Mouse (Mus musculus) forebrain, embryonic 11.5 days (tissue): Measurements from ENCODE around the gene Olfr522. TPM values are rescaled to one million over a fixed set of nuclear protein-coding genes. Genes with fewer than 3 reads are reported as not detected.

ENCODE experiments used
- ATAC-seq: fragments of 200-750 bp; cut with Nextera tagmentation; replicated peaks from 2 replicates; pipeline ENCODE4 v1.8.0; 2017; ENCODE audit warnings: moderate TSS enrichment; ENCODE audit not compliant: low FRiP score
- DNase-seq: peaks from one replicate; pipeline ENCODE4 v3.0.0-alpha.2; 2017; ENCODE audit warnings: low spot score
- H3K27ac ChIP-seq: fragments of 300-500 bp; sonication (generic); 2 replicates; pipeline ENCODE4 v1.5.1; 2014; ENCODE audit warnings: low read depth, low read length
- H3K27me3 ChIP-seq: fragments of 300-500 bp; sonication (generic); 2 replicates; pipeline ENCODE4 v1.6.1; 2014; ENCODE audit warnings: mild to moderate bottlenecking, low read length, mixed read lengths; ENCODE audit not compliant: control insufficient read depth, insufficient read depth
- H3K36me3 ChIP-seq: fragments of 300-500 bp; sonication (generic); 2 replicates; pipeline ENCODE4 v1.6.1; 2014; ENCODE audit warnings: mild to moderate bottlenecking, low read length, moderate library complexity, mixed read lengths; ENCODE audit not compliant: control insufficient read depth, insufficient read depth
- H3K4me1 ChIP-seq: fragments of 300-500 bp; sonication (generic); replicated peaks from 2 replicates; pipeline ENCODE4 v1.6.1; 2014; ENCODE audit warnings: low read length, mixed read lengths; ENCODE audit not compliant: control insufficient read depth, insufficient read depth
- H3K4me2 ChIP-seq: fragments of 300-500 bp; sonication (generic); 2 replicates; pipeline ENCODE4 v1.6.1; 2014; ENCODE audit warnings: low read depth, mild to moderate bottlenecking, low read length, moderate library complexity, mixed read lengths; ENCODE audit not compliant: severe bottlenecking
- H3K4me3 ChIP-seq: fragments of 300-500 bp; sonication (generic); 2 replicates; pipeline ENCODE4 v1.5.1; 2014; ENCODE audit warnings: low read depth, low read length
- H3K9ac ChIP-seq: fragments of 300-500 bp; sonication (generic); 2 replicates; pipeline ENCODE4 v1.6.1; 2014; ENCODE audit warnings: low read length
- H3K9me3 ChIP-seq: fragments of 300-500 bp; sonication (generic); 2 replicates; pipeline ENCODE4 v1.6.1; 2016; ENCODE audit warnings: low read length, mixed read lengths; ENCODE audit not compliant: control insufficient read depth
- WGBS: fragments of 180-500 bp; shearing (Covaris S2); extraction: QIAGEN DNeasy Blood & Tissue Kit; methylation state at CpG from one replicate; pipeline ENCODE4 v1.1.7; 2014; 5-methylcytosine and 5-hydroxymethylcytosine counted together
- polyA plus RNA-seq: library from polyadenylated mRNA; unstranded; fragments of >200 nt; fragmentation: Nextera tagmentation; extraction: Ambion mirVana; gene quantifications from 2 replicates; pipeline ENCODE4 v1.2.1, GENCODE M21; 2014

Olfr522 gene
- polyA plus RNA-seq, 1 experiment from 2014 or later = not detected

DNA sequence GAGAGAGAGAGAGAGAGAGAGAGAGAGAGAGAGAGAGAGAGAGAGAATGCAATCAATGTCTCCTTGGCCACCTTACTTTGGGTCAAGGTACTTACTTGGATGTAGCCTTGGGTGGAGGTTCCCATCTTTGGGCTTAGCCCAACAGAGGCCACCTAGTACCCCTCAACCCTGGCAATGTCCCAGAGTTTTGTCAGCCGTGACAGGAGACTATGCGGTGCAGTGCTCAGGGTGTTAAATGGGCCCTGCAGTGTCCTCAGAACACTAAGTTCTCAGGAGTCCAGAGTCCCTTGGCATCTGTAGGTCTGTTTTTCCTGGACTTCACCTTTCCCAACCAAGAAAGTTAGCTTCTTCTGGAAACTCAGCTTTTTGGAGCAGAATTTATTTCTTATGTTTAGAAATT lies 14.6 kb upstream of the Olfr522 start:
- H3K36me3 ChIP-seq = no peaks in the 10 kb centered on the region
- 84% methylated on average over 2 of the region's 2 CpGs for WGBS
- H3K4me1 ChIP-seq = no peaks in the 10 kb centered on the region
- H3K27ac ChIP-seq = no peak overlapping the region
- no peak for ATAC-seq
- no peak overlapping the region for H3K9ac ChIP-seq
- DNase-seq = no peak
- H3K27me3 ChIP-seq = no peaks in the 10 kb centered on the region
- H3K4me2 ChIP-seq = no peak overlapping the region
- H3K4me3 ChIP-seq = no peak overlapping the region
- no peaks in the 10 kb centered on the region for H3K9me3 ChIP-seq

- DNase-seq (no peak), ATAC-seq (no peak)
- Histone ChIP-seq H3K9ac (no peak within 1 kb of the TSS), H3K9me3 (no peaks in the 10 kb centered on the region), H3K27ac (no peak within 1 kb of the TSS), H3K27me3 (no peaks in the 10 kb centered on the region), H3K4me2 (no peak within 1 kb of the TSS), H3K4me3 (no peak within 1 kb of the TSS), H3K36me3 (no peaks in the 10 kb centered on the region), H3K4me1 (no peaks in the 10 kb centered on the region)
- WGBS = 67% methylated on average over 1 of the region's 1 CpGs
Measured at GRCm38 (mm10) chr7:140172936-140173335, 8.4 kb upstream of the Olfr522 start, which contains the start of gene Olfr523. Gene Olfr523, plus strand, starts transcription at chr7:140173217.

DNA sequence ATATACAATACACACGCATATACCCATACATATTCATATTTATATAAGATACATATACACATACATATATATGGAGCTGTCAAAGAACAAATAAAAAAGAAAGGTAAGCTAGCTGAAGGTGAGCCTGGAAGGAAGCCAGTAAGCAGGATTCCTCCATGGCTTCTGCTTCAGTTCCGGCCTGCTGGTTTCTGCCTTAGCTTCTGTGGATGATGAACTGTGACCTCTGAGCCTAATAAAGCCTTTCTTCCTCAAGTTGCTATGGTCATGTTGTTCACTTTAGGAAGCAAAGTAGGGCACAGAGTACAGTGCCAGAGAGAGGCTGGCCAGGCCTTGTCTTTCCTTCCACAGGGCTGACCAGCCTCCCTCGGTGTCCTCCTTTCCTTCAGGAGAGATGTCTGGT lies 6.3 kb upstream of the Olfr522 start:
- Histone ChIP-seq H3K27ac (no peak overlapping the region), H3K9ac (no peak overlapping the region), H3K4me2 (no peak overlapping the region), H3K4me1 (no peaks in the 10 kb centered on the region), H3K27me3 (no peaks in the 10 kb centered on the region), H3K4me3 (no peak overlapping the region), H3K36me3 (no peaks in the 10 kb centered on the region), H3K9me3 (no peaks in the 10 kb centered on the region)
- ATAC-seq (no peak), DNase-seq (no peak)
- 92% methylated on average over 3 of the region's 3 CpGs for WGBS

GRCm38 (mm10) chr7:140169386-140169785 lies 4.8 kb upstream of the Olfr522 start:
- WGBS = 85% methylated on average over 4 of the region's 4 CpGs

GRCm38 (mm10) chr7:140167950-140168349 lies 3.4 kb upstream of the Olfr522 start:
- Histone ChIP-seq H3K27me3 (no peaks in the 10 kb centered on the region), H3K4me1 (no peaks in the 10 kb centered on the region), H3K4me2 (no peak overlapping the region), H3K36me3 (no peaks in the 10 kb centered on the region), H3K4me3 (no peak overlapping the region), H3K9ac (no peak overlapping the region), H3K9me3 (no peaks in the 10 kb centered on the region), H3K27ac (no peak overlapping the region)
- DNase-seq (no peak), ATAC-seq (no peak)
- 65% methylated on average over 1 of the region's 1 CpGs for WGBS

More at GRCm38 (mm10) chr7:140169386-140169785, 4.8 kb upstream of the Olfr522 start:
- no peak overlapping the region for H3K4me3 ChIP-seq
- no peak overlapping the region for H3K27ac ChIP-seq
- H3K4me1 ChIP-seq = no peaks in the 10 kb centered on the region
- no peak overlapping the region for H3K9ac ChIP-seq
- H3K4me2 ChIP-seq = no peak overlapping the region
- no peak for DNase-seq
- no peaks in the 10 kb centered on the region for H3K36me3 ChIP-seq
- no peaks in the 10 kb centered on the region for H3K9me3 ChIP-seq
- H3K27me3 ChIP-seq = no peaks in the 10 kb centered on the region
- ATAC-seq = no peak

DNA sequence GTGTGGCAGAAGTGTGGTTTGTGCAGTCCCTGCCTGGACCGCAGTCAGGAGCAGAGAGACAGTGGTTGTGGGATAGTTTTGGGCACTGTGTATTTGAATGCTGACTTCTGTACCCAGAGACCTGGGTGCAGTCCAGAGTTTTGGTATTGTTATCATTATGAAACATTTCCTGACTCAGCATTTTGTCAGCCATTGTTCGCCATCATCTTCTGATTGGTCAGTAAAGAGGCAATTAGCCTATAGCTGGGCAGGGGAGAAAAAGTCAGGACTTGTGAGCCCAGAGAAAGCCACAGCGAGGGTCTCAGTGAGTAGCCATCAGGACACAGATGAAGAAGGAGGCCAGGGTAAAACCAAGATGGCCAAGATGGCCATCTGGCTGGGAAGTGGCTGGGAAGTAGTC lies 4.2 kb downstream of the Olfr522 start:
- Histone ChIP-seq H3K36me3 (no peaks in the 10 kb centered on the region), H3K4me2 (no peak overlapping the region), H3K27me3 (no peaks in the 10 kb centered on the region), H3K9ac (no peak overlapping the region), H3K27ac (no peak overlapping the region), H3K4me1 (no peaks in the 10 kb centered on the region), H3K9me3 (no peaks in the 10 kb centered on the region), H3K4me3 (no peak overlapping the region)
- ATAC-seq = no peak
- no peak for DNase-seq
- WGBS = 85% methylated on average over 3 of the region's 3 CpGs

GRCm38 (mm10) chr7:140154218-140154927 lies 10.2 kb downstream of the Olfr522 start, which contains the start of gene Sprn:
Gene Sprn, minus strand, starts transcription at chr7:140154877.
- DNase-seq (no peak), ATAC-seq (peak; percentile 49; the same call in 1 of the 2 replicates)
- no peaks in the 10 kb centered on the region for H3K36me3 ChIP-seq
- H3K9me3 ChIP-seq = no peaks in the 10 kb centered on the region
- peak within 1 kb of the TSS; percentile 54 for H3K4me2 ChIP-seq
- H3K9ac ChIP-seq = peak within 1 kb of the TSS; percentile 55
- peaks cover 21% of the 10 kb centered on the region for H3K27me3 ChIP-seq
- WGBS = 2% methylated on average over 28 of the region's 28 CpGs
- H3K4me3 ChIP-seq = peak within 1 kb of the TSS; percentile 27
- H3K27ac ChIP-seq = no peak within 1 kb of the TSS
- peaks cover 9% of the 10 kb centered on the region for H3K4me1 ChIP-seq

- H3K27ac ChIP-seq = no peak overlapping the region
Measured at GRCm38 (mm10) chr7:140153829-140154217, 10.7 kb downstream of the Olfr522 start.

DNA sequence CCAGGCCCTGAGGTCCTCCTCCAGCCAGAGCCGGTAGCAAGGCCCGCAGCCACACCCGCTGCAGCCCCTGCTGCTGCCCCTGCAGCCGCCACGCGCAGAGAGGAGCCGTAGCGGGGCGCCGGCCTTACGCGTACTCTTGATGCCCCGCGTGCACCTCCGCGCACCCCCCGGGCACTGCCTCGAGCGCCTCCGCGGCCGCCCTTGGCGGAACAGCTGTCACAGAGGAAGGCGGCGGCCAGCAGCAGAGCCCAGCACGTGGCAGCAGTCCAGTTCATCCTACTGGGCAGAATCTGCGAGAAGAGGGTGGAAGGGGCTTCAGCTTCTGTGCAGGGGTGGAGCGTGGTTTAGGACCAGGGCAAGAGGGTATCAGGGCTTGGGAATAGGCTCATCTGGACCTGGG lies 11.2 kb downstream of the Olfr522 start:
- 2% methylated on average over 28 of the region's 28 CpGs for WGBS
- no peaks in the 10 kb centered on the region for H3K9me3 ChIP-seq
- ATAC-seq (peak; percentile 46), DNase-seq (peak; percentile 67)
- H3K4me2 ChIP-seq = peak overlapping the region; percentile 44
- 0 out of 2 replicates have a peak overlapping the region, but pooled peaks have one; percentile 23 for H3K9ac ChIP-seq
- peaks cover 21% of the 10 kb centered on the region for H3K27me3 ChIP-seq
- no peak overlapping the region for H3K27ac ChIP-seq
- H3K4me3 ChIP-seq = peak overlapping the region; percentile 14; the same call in 1 of the 2 replicates
- no peaks in the 10 kb centered on the region for H3K36me3 ChIP-seq
- peaks cover 9% of the 10 kb centered on the region for H3K4me1 ChIP-seq

More at GRCm38 (mm10) chr7:140153829-140154217, 10.7 kb downstream of the Olfr522 start:
- peak overlapping the region; percentile 55; the same call in 1 of the 2 replicates for H3K9ac ChIP-seq
- H3K36me3 ChIP-seq = no peaks in the 10 kb centered on the region
- ATAC-seq (no peak), DNase-seq (no peak)
- WGBS = 15% methylated on average over 4 of the region's 4 CpGs
- peak overlapping the region; percentile 27; the same call in 1 of the 2 replicates for H3K4me3 ChIP-seq
- H3K4me2 ChIP-seq = peak overlapping the region; percentile 54
- no peaks in the 10 kb centered on the region for H3K9me3 ChIP-seq
- peaks cover 21% of the 10 kb centered on the region for H3K27me3 ChIP-seq
- peaks cover 9% of the 10 kb centered on the region for H3K4me1 ChIP-seq
